Mouse (Mus musculus) liver, postnatal 0 days (tissue): ENCODE data around the gene Gm10260.

Source experiments
- CTCF ChIP-seq: sonication (generic); IDR thresholded peaks from 2 replicates; pipeline ENCODE4 v1.5.1; 2016; ENCODE audit warnings: antibody characterized with exemption, low read depth
- EP300 ChIP-seq: IDR thresholded peaks from 2 replicates; pipeline ENCODE4 v1.6.1; 2016; ENCODE audit warnings: antibody characterized with exemption, low read depth, mild to moderate bottlenecking

- TF ChIP-seq CTCF (no peak), EP300 (no peak)
These were observed 3.4 kb downstream of the Gm10260 start for GRCm38 (mm10) chr13:97757033-97757432.
